Mouse (Mus musculus) activated CD4-positive, CD25-positive, alpha-beta regulatory T cell, adult 4 months (primary cell): ENCODE measurements around the gene Lsmem1. TPM values are rescaled to one million over a fixed set of nuclear protein-coding genes. Genes with fewer than 3 reads are reported as not detected.

Experiments used
- ATAC-seq: one replicate; pipeline ENCODE4 v1.8.0; 2017
- polyA plus RNA-seq, 2 experiments: library from polyadenylated mRNA; unstranded; fragments of 100-300 nt; shearing (Covaris generic); gene quantifications; one replicate each; pipeline ENCODE4 v1.2.1; 2017

Lsmem1 gene
- polyA plus RNA-seq: under 1 TPM in 1 of 2 experiments, not detected in 1; 0.63 TPM

DNA sequence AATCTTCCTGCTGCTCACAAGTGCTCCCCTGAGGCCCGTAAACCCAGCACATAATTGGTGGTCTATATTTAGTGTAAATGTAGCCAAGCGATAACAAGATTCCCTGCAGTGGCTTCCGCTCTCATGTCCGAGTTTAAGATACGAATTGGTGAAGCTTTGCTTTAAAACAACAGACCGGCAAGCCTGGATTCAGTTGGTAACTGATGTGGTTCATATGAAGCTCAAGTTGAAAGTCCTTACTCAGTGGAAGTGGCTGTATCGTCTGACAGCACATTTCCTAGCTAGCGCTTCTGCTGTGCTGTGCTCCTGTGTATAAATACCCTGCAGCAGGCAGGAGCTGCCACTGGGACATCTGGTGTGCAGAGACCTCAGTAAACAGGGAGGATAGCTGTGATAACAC lies at the start of gene Lsmem1:
Gene Lsmem1 (minus strand): TSS at position 189 of the 400 bp plus-strand sequence.
- no peak for ATAC-seq

DNA sequence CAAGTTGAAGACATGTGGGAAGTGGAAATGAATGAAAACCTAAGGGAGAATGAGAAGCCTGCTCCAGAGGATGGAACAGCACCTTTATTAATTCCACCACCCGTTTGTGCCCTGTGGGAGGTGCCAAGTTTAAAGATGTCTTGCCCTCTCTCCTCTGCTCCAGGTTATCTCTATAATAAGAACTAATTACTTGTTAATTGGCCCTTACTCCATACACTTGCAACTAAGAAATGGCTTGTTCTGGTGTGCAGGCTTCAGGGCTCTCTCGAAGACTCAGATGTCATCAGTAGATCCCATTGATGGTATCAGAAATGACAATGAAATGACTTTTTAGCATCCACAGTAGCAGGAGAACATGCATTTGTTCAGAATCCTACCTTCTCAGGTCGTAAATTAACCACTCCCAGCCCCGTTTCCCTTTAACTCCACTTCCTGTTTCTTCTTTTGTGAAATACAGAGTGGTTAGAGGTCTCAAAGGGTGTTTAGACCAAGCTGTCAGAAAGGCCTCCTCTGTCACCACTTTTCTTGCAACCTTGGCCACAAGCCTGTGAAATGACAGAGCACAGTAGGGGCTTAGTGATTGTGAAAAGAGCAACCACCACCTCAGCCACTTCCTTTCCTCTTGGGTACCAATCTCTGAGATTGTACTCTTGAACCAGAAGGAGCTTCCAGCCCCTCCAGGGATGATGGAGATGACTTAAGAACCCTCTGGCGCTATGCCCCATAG lies 49.3 kb upstream of the Lsmem1 start, which contains the start of gene Ifrd1:
Gene Ifrd1 (minus strand): TSS at position 51 of the 727 bp plus-strand sequence.
- peak; percentile 75 for ATAC-seq

DNA sequence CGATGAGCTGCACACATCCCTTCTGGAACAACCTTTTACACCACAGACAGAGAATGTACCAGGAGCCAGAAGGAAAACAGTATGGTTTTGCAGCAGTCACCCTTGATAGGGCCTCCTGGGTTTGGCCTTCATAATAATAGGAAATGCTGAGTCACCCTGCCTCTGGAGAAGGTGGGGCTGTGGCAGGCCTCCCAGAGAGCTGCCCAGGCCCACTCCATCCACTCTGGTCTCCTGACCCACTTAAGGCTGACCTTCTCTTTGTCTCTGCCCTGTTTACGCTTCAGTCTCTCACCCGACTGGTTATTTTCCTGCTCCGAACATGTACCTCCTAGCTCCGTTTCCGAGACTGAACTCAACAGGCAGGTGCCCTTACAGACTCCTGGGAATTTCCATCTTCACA lies 48.7 kb upstream of the Lsmem1 start:
- ATAC-seq: no peak

DNA sequence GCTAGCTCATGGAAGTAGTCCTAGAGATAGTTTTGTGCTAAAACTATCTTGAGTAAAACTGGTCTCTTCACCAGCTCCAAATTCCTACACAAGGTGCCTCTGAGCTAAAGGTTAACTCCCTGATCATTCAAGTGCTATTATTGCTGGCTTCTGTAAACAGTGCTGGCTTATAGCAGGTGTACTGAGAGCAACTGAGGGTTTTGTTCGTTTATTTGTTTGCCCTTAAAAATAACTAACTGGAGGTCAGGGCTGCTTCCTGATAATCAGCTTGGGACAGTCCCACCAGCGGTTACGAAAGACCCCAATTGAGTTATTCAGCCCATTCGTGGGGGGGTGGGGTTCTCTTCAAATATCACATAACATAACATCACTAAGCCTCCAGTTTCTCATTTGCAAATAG lies 48.1 kb upstream of the Lsmem1 start:
- ATAC-seq: no peak

DNA sequence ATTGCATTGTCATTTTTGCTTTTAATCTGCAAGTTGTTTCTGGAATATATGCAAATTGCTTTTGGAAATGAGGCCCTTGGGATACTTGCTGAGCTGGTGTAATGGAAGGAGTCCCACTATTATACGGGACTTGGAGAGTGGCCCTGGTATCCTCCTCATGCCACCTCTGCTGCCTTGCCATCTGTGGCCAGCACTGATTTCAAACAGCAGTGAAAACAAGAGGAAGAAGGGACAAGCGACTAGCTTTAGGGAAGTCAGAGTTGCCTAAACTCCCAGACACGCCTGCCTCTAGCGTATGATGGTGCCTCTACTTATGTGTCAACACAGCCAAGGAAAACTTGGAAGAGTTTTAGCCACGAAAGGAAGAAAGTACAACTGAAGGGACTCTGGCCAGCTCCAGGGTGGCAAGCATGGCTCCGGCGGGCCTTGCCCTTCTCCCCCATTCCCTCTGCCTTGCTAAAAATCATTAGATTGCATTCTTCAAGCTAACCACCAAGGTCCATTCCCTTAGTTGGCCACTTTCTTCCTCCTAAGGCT lies 46.2 kb upstream of the Lsmem1 start:
- ATAC-seq: no peak

DNA sequence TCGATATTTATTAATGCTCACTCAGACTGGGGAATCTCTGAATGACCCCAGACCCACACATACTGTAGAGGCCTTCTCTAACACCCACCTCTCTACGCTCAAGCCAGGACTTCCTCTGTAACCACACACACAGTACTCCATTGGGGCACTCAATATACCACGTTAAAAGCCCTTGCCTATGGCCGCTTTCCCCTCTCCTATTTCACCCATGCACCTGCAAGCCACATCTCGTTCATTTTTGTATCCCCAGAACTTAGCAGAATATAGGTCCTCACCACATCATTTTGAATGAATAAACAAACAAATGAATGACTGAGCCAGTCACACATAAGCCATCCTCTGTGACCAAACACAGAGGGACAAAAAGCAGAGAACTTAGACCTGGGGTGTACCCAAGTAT lies 45.6 kb upstream of the Lsmem1 start:
- ATAC-seq: no peak

DNA sequence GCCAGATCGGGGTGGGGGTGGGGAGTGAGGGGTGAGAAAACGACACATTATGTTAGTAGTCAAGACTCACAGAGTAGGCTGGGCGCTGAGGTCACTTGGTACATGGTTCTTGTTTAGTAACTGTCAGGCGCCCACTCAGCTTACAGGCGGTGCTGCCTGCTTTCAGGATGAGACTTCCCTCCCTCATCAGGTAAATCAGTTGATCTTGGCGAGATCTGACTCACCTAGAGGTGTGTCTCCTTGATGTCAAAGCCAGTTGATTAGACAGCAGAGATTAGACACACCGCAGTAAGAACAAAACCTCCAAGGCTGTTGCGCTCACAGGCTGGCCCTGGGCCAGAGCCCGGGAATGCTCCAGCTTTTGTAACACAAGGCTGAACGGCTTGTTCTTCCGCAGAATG lies 44.5 kb upstream of the Lsmem1 start:
- ATAC-seq: peak; percentile 37

DNA sequence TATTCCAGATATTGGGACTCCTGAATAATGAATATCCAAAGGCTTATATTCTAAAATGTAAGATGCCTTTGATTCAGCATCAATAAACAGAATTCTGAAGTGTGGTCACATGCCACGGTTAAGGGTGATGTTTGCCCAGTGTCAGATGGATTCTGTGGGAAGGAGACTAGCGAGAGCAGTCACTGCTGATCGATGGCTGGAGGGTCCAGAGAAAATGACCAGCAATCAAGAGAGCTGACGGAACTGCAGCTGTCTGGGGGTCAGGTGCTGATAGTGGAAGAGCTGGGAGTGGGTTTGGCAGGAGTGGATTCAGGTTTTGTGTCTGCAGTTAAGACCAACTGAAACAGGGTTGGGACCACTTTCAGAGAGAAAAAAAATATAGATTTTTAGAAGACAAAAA lies 44.0 kb upstream of the Lsmem1 start:
- no peak for ATAC-seq

DNA sequence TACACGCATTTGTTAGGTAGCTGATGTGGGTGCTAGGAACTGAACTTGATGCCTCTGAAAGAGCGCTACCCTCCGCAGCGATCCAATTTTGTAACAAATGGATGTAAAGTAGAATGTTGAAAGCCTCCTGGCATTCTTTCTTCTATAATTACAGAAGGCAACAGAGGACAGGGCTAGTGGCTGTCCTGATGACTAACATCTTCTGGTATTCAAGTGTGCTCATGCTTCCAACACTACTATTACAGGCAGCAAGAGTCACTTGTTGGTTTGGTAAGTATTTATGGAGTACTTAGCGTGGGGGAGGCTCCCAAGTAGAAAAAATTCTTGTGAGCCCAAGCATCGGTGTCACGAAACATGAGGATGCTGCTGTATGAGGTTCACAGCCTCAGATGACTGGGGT lies 39.9 kb upstream of the Lsmem1 start:
- ATAC-seq: no peak

DNA sequence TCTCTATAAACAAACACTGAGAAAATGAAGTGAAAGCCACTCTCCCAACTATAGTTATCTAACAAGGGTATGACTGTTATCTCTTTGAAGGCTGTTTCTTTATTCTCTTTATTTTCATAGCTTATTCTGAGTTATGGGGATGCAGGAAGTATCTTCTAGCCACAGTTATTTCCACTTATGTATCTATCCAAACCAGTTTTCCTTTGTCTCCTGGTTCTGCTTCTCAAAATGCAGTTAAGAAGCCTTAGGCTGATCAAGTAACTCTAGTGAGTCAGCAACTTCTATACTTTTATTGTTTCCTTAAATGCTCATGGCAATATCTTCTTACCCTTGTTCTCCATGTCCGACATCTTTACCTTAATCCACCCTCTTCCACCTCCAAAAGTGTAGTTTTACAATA lies 32.9 kb upstream of the Lsmem1 start:
- no peak for ATAC-seq

DNA sequence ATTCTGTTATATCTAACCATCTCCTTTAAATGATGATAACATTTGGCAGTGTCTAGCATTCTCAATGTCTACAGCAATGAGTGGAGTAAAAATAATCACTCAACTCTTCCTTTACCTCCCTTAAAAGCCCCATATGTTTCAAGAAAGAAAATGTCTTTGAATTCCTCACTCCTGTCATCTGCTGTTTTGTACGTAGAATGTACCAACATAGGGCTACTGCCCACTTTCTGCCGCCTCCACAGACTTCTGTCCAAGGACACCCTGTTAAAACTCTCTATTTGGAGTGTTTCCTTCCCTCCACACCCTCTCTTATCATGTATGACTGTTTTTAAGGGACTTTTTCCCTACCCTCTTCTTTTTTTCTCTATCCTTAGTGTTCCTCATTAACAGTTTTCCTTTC lies 32.3 kb upstream of the Lsmem1 start:
- ATAC-seq: no peak

DNA sequence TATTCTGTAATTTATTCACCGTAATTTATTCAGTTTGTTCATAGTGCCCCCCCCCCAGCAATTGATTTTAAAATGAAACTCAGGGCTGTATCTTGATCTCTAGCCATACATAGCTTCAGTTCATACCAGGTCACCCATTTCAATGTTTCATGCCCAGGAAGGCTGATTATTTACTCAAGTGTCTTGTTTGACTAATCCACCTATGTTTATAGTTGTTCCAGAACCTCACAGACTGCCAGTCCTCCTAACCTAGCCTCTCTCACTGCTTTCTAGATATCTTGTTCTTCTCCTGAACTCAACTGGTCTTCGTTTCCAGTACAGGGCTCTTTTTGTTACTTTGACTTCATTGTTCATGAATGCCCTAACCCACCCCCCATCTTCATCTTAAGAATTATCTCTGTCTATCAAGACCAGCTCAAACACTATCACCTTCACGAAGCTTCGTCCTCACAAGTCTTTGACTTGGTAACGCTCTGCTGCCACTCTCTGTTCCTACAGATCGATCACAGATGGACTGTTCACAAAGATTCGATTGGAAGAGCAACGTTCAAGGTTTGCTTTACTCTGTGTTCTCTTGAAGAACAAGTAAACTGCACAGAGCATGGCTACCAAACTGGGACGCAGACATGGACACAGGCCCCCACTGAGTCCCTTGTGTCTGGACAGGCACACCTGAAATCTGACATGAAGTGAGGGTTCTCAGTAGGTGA lies 25.0 kb upstream of the Lsmem1 start:
- no peak for ATAC-seq

DNA sequence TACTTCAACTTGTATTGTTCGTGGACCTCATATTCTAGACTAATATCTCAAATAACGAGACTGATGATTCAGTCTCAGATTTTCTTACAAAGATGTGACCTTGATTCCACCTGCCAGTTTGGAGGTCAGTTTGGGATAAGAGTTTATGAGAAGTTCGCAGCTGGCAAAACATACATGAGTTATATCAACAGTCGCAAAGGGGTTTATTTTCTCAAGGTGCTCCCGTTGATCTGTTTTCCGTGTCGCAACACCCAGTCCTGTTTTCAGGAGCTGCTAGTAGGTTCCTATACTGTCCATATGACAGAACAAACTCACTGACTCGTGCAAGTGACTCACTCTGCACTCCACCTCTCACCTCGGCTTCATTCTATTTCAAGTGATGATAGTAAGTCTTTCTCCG lies 24.4 kb upstream of the Lsmem1 start:
- ATAC-seq: no peak

DNA sequence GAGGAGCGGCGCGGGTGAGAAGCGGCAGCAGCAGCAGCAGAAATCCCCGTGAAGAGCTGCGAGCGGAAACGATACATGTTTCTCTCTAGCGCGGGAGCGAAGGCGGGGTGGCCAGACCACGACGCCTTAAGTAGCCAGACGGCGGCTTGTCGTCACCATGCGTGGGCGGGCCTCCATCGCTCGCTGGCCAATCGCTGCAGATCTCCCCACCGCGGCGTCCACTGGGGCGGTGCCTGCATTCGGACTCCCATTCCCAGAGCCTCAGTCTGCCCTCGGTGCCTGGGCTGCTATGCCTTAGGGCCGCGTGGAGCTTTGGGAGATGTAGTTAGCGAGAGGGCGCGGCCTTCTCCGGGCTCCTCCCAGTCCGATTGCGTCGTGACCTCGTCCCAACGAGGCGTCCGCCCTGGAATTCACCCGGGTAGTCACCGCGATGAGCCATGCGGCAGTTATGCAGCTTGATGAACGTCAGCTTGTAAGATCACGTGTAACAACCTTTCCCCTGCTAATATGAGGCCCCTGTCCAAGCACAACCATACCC lies 23.9 kb upstream of the Lsmem1 start:
- ATAC-seq: peak; percentile 84

DNA sequence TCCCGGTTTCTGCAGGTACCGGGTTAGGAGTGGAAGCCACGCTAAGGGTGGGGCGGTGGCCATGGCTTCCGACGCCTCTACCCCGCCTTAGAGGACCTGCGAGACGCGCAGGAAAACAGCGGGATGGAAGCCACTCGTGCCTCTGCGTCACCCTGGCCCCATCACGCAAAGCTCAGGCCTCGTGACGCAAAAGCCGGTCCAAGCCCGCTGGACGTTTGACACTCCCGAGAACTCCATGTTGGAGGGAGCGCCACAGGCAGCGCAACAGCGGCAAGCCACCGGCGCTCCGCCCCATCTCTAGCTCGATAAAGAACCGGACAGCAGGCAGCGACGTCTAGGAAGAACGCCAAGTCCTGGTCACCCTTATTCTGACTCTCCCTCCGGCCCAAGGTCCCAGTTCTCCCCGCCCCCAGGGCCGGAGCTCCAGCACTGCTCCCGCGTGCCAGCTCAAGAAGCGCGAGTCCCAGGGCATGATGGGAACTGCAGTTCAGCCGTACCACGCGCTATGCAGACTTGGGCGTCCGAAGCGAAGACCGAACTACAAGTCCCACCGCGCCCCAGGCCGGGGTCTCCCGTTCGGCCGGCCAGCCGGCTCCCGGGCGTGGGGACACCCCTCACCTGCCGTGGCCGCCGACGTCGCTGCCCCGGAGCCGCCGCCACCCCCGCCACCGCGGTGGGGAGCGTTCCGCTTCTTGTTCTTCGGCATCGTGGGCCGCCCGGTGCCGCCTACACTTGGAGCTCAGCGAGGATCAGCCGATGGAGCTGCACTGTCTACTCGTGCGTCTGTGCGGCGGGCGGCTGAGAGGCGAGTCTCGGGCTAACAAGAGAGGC lies 23.2 kb upstream of the Lsmem1 start:
- peak; percentile 51 for ATAC-seq

DNA sequence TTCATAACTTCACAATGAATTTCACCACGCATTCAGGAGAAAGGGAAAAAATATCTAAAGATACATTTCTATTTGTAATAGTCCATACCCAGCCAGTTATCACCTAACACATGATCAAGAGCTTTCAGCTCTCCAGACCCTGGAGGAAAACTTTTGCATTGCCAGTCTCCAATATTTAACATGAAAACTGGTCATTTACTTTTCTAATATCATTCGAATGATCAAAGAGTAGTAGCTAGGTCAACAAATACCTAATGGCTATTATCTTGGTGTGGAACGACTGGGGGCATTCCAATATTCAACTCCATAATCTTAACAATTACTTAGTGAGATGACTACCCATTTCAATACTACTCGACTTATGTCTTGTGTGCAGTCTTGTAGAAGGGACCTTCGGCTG lies 22.3 kb upstream of the Lsmem1 start:
- ATAC-seq: no peak

DNA sequence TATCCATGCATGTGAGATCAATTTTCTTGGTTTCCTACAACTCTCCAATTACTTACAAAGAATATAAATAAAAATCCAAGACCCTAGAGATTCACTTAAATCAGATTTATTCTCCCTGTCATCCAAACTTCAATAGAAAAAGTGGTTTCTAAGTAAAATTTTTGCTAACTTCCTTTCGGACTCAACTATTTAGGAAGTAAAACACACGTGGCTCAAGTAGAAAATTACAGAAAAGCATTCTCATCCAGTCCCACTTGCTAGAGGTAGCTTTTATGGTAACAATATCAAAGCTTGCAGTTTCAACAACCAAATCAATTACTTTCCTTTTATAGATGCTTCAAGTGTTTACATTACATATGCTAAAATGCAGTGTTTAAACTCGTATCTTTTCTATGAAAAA lies 21.6 kb upstream of the Lsmem1 start:
- ATAC-seq: no peak

DNA sequence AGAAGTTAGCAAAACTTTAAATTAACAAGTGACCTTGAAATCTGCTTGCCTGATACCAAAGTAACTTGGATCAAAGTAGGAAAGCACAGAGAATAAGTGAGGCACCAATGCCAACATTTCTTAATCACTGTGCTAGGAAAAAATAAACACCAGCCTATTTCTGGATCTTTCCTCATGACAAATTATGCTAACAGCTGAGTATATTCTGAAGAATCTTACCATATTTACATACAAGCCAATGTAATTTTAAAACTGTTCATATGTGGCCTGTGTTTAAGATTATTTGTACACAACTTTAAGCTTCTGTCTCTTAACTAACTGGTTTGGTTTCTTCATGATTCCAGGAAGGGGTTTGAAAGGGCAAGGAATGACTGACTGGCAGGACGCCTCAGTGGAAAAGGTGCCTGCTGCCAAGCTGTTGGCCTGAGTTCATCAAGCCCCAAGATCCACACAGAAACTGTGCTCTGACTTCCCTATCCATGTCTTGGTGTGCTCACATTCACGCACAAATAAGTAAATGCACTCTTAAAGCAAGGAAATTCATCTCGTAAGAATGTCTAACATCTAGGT lies 20.8 kb upstream of the Lsmem1 start:
- ATAC-seq: no peak

DNA sequence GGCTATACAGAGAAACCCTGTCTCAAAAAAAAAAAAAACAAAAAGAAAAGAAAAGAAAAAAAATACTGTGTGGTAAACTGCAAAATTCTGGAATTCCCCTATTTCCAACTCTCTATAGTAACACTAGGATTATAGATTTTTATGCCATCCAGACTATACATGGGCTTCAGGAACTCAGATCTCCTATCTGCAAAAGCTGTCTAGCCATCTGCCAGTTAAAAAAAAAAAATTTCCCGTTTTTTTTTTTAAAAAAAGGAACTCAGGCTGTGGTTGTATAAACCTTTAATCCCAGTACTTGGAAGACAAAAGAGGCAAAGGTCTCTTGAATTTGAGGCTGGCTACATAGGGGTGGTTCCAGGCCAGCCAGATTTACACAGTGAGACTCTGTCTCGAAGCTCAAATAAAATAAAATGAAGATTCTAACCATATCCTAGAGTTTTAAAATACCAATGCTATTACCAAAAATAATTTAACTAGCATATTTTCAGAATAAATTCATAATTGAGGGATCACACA lies 19.2 kb upstream of the Lsmem1 start:
- no peak for ATAC-seq

DNA sequence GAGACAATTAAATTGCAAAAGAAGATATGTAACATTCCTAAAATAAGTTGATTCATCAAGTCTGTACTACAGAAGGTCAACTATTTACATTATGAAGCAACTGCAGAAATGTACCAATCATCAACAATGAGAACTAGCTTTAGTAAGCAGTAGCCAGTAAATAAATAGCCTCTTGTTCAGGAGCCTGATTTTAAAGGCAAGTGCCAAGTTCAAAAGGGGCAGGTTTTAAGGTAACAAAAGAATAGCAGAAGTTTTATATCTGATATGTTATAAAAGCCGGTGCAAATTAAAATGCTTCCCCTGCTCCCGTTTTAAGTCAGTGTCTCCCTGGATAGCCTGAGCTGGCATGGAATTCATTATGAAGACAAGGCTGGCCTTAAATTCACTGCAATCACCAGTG lies 18.5 kb upstream of the Lsmem1 start:
- ATAC-seq: no peak

DNA sequence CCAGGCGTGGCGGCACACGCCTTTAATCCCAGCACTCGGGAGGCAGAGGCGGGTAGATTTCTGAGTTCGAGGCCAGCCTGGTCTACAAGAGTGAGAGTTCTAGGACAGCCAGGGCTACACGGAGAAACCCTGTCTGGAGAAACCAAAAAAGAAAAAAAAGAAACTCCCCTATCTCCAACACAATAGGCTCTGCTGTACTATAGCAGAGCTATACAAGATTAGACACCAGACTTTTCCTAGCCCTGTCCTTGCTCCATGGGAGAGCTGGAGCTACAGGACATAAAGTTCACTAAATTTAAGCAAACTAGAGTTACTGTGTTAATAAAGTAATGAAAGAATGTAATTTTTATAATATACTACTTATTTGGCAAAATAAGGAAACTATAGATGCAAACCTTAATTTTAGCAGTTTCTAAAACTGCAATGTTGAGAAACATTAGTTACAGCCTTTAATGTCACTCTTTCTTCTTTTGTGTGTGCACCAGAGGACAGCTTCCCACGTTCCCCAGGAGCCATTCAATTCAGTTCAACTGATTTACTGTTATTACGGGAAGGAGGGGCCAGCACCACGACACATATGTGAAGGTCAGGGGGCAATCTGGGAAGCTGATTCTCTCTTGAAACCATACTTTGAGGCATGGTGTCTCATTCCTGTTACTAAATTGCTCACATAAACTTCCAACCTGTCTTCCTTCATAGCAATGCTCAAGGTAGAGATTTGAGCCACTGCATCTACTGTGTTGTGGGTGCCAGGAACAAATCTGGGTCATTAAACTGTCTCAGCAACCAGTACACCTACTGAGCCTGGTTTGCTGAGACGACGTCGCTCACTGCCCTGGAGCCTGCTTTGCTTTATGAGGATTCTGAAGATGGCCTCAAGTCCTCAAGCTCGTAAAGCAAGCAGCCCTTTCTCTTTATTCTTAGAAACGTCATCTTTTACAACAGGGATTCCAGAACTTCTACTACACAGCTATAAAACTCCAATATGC lies 15.9 kb upstream of the Lsmem1 start:
- no peak for ATAC-seq
